Mouse (Mus musculus) neural tube, embryonic 14.5 days (tissue): ENCODE data around the gene Psen1. TPM values are rescaled to one million over a fixed set of nuclear protein-coding genes. Genes with fewer than 3 reads are reported as not detected.

ENCODE experiments used
- ATAC-seq: fragments of 200-750 bp; cut with Nextera tagmentation; 2 replicates; pipeline ENCODE4 v1.8.0; 2017; ENCODE audit warnings: low read depth, mild to moderate bottlenecking, moderate TSS enrichment, moderate library complexity
- H3K27ac ChIP-seq: fragments of 300-500 bp; sonication (generic); 2 replicates; pipeline ENCODE4 v1.5.1; 2014; ENCODE audit warnings: low read depth, mild to moderate bottlenecking, control low read depth, low read length, moderate library complexity, mixed read lengths
- H3K27me3 ChIP-seq: fragments of 300-500 bp; sonication (generic); 2 replicates; pipeline ENCODE4 v1.6.1; 2014; ENCODE audit warnings: low read length; ENCODE audit not compliant: control insufficient read depth, insufficient read depth
- H3K36me3 ChIP-seq: fragments of 300-500 bp; sonication (generic); 2 replicates; pipeline ENCODE4 v1.6.1; 2014; ENCODE audit warnings: low read length, mixed read lengths; ENCODE audit not compliant: control insufficient read depth, insufficient read depth
- H3K4me1 ChIP-seq: fragments of 300-500 bp; sonication (generic); 2 replicates; pipeline ENCODE4 v1.6.1; 2014; ENCODE audit warnings: low read length; ENCODE audit not compliant: control insufficient read depth, insufficient read depth
- H3K4me2 ChIP-seq: fragments of 300-500 bp; sonication (generic); 2 replicates; pipeline ENCODE4 v1.6.1; 2014; ENCODE audit warnings: mild to moderate bottlenecking, low read depth, low read length, control low read depth
- H3K4me3 ChIP-seq: fragments of 300-500 bp; sonication (generic); 2 replicates; pipeline ENCODE4 v1.5.1; 2014; ENCODE audit warnings: low read depth, low read length, control low read depth, mixed read lengths
- H3K9ac ChIP-seq: fragments of 300-500 bp; sonication (generic); replicated peaks from 2 replicates; pipeline ENCODE4 v1.6.1; 2014; ENCODE audit warnings: low read depth, mild to moderate bottlenecking, control low read depth, low read length, mixed read lengths
- H3K9me3 ChIP-seq: fragments of 300-500 bp; sonication (generic); 2 replicates; pipeline ENCODE4 v1.6.1; 2016; ENCODE audit warnings: low read length; ENCODE audit not compliant: control insufficient read depth
- WGBS: fragments of 180-500 bp; shearing (Covaris S2); extraction: QIAGEN DNeasy Blood & Tissue Kit; methylation state at CpG from one replicate; pipeline ENCODE4 v1.1.7; 2014; 5-methylcytosine and 5-hydroxymethylcytosine counted together
- polyA plus RNA-seq: library from polyadenylated mRNA; unstranded; fragments of >200 nt; fragmentation: Nextera tagmentation; extraction: Ambion mirVana; gene quantifications from 2 replicates; pipeline ENCODE4 v1.2.1, GENCODE M21; 2014

Psen1 gene
- polyA plus RNA-seq = 81.5 and 84.3 TPM in 2 replicates

GRCm38 (mm10) chr12:83687934-83688315, at the start of gene Psen1:
Psen1 (plus strand) TSS chr12:83688152.
- Histone ChIP-seq H3K4me2 (peak within 1 kb of the TSS; percentile 54), H3K9me3 (no peaks in the 10 kb centered on the region), H3K4me1 (peaks cover 15% of the 10 kb centered on the region; the same call in 1 of the 2 replicates), H3K27me3 (no peaks in the 10 kb centered on the region), H3K36me3 (no peaks in the 10 kb centered on the region), H3K4me3 (peak within 1 kb of the TSS; percentile 91), H3K27ac (peak within 1 kb of the TSS; percentile 95), H3K9ac (peak within 1 kb of the TSS; percentile 90)
- WGBS = under 1% methylated on average over 37 of the region's 38 CpGs
- ATAC-seq = peak; percentile 100

DNA sequence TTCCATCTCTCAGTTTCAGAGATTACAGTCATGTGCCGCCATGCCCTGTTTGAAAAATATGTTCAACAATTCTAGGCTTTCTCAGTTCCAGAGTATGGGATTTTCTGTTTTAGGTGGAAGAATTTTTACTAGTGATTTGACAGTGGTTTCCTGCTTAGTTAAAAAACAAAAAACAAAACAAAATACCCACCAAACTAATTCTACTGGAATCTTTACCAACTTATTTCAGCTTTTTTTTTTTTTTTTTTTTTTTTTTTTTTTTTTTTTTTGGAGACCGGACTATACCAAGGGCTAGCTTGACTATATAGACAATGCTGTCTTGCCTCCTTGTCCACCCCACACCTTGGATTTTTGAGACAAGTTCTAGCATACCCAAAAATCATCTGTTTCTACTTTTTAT, 46.7 kb upstream of the Psen1 start:
- 94% methylated on average over 2 of the region's 2 CpGs for WGBS
- Histone ChIP-seq H3K36me3 (peaks cover 39% of the 10 kb centered on the region), H3K9me3 (no peaks in the 10 kb centered on the region), H3K27ac (no peak overlapping the region), H3K4me3 (no peak overlapping the region), H3K9ac (no peak overlapping the region), H3K27me3 (no peaks in the 10 kb centered on the region), H3K4me1 (no peaks in the 10 kb centered on the region), H3K4me2 (no peak overlapping the region)
- no peak for ATAC-seq

- Histone ChIP-seq H3K9me3 (no peaks in the 10 kb centered on the region), H3K4me2 (no peak overlapping the region), H3K4me1 (no peaks in the 10 kb centered on the region), H3K36me3 (peaks cover 41% of the 10 kb centered on the region), H3K27ac (no peak overlapping the region), H3K27me3 (no peaks in the 10 kb centered on the region), H3K4me3 (no peak overlapping the region), H3K9ac (no peak overlapping the region)
- 96% methylated on average over 1 of the region's 1 CpGs for WGBS
- no peak for ATAC-seq
Observed at GRCm38 (mm10) chr12:83643116-83643515, 44.8 kb upstream of the Psen1 start.

DNA sequence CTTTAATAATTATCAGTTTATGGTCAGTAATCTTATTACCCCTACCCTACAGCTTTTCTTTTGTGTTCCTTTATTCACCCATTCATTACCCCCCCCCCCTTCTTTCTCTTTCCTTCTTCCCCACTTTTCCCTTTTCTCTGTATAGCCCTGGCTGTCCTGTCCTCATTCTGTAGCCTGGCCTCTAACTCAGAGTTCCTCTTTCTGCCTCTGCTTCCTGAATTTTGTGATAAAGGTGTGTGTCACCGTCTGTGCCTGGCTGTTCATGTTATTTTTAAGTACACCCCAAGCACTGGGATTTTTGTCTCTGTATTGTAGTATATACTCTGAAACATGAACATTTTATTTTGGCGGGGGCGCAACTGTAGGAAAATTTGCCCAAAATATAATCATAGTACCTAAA, 37.6 kb upstream of the Psen1 start:
- H3K27me3 ChIP-seq = no peaks in the 10 kb centered on the region
- H3K9ac ChIP-seq = no peak overlapping the region
- peaks cover 35% of the 10 kb centered on the region; the same call in 1 of the 2 replicates for H3K36me3 ChIP-seq
- 97% methylated on average over 3 of the region's 3 CpGs for WGBS
- no peak for ATAC-seq
- H3K4me2 ChIP-seq = no peak overlapping the region
- no peak overlapping the region for H3K4me3 ChIP-seq
- no peaks in the 10 kb centered on the region for H3K4me1 ChIP-seq
- H3K27ac ChIP-seq = no peak overlapping the region
- no peaks in the 10 kb centered on the region for H3K9me3 ChIP-seq

DNA sequence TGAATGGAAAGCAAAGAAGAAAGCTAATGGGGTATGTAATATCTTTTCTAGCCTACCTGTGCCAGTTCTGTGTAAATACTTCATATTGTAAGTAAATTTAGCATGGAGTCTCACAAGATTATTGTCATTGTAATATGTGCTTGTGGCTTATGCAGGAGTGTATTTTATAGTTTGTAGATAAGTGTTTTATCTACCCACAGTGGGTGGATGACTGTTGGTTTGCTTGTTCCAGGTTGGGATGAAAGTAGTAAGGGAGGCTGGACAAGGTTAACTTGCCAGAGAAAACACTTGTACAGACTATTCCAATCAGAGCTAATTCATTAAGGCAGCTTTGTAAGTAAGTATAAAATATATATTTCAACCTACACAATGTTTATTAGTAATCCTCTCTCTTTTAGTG, 36.5 kb upstream of the Psen1 start:
- H3K4me3 ChIP-seq = no peak overlapping the region
- ATAC-seq = no peak
- peaks cover 30% of the 10 kb centered on the region; the same call in 1 of the 2 replicates for H3K36me3 ChIP-seq
- no peaks in the 10 kb centered on the region for H3K27me3 ChIP-seq
- no peaks in the 10 kb centered on the region for H3K4me1 ChIP-seq
- no peak overlapping the region for H3K9ac ChIP-seq
- H3K27ac ChIP-seq = no peak overlapping the region
- H3K4me2 ChIP-seq = no peak overlapping the region
- no peaks in the 10 kb centered on the region for H3K9me3 ChIP-seq

DNA sequence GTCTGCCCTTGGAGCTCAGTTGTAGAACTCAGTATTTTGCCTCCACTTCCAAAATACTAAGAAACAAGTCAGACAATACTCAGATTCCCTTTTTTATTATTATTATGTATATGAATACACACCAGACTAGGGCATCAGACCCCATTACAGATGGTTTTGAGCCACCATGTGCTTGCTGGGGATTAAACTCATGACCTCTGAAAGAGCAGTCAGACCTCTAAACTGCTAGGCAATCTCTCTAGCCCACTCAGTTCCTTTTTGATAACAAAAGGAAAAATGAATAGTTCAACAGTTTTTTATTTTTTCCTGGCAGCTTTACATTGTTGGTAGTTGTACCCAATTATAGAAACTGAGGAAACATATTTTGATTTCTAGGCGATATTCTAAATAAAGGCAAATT, 2.5 kb upstream of the Psen1 start:
- H3K36me3 ChIP-seq = peaks cover 5% of the 10 kb centered on the region; the same call in 1 of the 2 replicates
- no peak overlapping the region for H3K4me2 ChIP-seq
- no peaks in the 10 kb centered on the region for H3K9me3 ChIP-seq
- H3K27ac ChIP-seq = no peak overlapping the region
- 98% methylated on average over 1 of the region's 1 CpGs for WGBS
- H3K4me3 ChIP-seq = no peak overlapping the region
- peaks cover 8% of the 10 kb centered on the region; the same call in 1 of the 2 replicates for H3K4me1 ChIP-seq
- no peaks in the 10 kb centered on the region for H3K27me3 ChIP-seq
- no peak for ATAC-seq
- no peak overlapping the region for H3K9ac ChIP-seq

DNA sequence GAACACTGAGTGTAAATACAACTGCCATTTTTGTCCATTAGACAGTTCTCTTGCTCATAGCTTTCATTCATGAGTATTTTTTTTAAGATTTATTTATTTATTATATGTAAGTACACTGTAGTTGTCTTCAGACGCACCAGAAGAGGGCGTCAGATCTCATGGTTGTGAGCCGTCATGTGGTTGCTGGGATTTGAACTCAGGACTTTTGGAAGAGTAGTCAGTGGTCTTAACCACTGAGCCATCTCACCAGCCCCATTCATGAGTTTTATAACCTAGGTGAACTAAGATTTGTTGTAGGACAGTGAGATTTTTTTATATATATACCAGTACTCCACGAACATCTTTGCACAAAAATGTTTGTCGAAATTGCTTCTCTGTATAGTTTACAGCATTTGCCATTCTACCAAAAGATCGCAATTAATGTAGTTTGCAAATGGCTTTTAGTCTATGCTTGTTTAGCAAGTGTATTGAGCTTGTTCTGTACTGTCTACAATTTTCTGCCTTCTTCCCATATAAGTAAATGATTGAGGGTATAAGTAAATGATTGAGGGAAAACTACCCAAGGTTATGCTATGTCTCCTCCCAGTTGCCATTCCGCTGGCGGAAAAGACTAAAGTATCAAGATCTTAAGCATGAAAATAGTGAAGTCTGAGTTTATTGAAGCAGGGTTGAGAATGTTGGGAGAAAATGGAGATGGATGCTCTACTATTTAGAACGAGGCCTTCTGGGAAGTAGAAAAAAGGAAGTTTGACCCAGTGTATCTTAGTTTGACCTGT, 1.2 kb upstream of the Psen1 start:
- Histone ChIP-seq H3K27ac (no peak overlapping the region; the same call in 1 of the 2 replicates), H3K27me3 (no peaks in the 10 kb centered on the region), H3K4me1 (peaks cover 15% of the 10 kb centered on the region; the same call in 1 of the 2 replicates), H3K9ac (no peak overlapping the region), H3K4me3 (no peak overlapping the region), H3K9me3 (no peaks in the 10 kb centered on the region), H3K36me3 (peaks cover 1% of the 10 kb centered on the region; the same call in 1 of the 2 replicates), H3K4me2 (no peak overlapping the region)
- no peak for ATAC-seq
- WGBS = 91% methylated on average over 9 of the region's 9 CpGs

DNA sequence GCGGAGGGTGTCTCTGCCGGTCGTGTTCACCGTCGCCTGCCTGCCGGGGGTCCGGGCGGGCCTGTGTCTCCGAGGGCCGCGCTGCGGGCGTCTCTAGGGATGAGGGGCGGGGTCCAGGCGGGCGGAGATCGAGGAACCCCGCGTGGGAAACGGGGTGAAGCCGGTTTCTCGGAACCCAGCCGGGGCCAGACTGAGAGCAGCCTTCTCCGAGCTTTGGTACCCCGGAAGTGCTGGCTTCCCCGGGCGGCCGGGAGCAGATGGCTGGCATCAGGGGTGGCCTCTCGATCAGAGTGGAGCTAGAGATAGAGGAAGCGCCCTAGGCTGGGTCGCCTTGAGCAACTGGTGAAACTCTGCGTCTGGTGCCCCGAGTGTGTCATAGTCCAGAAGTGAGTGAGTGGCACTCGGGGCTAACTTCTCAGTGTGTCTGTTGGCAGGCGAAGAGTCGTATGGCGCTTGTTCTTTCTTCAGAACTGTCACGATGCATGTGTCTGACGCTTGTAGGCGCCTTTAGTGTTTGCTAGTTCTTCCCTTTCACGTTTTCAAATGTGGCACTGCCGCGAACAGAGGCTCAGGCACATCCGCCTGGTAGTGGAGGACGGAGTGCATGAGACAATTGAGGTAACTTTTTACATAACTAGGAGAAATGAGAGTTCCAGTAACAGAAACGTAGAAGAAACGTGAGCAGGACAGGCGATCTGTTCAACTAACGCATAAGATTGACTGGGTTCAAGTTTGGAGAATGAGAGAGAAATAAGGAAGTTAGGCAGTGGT, 549 bp downstream of the Psen1 start:
- under 1% methylated on average over 43 of the region's 49 CpGs for WGBS
- Histone ChIP-seq H3K9me3 (no peaks in the 10 kb centered on the region), H3K27me3 (no peaks in the 10 kb centered on the region), H3K4me2 (peak overlapping the region; percentile 54), H3K4me3 (peak overlapping the region; percentile 91), H3K4me1 (peaks cover 15% of the 10 kb centered on the region; the same call in 1 of the 2 replicates), H3K9ac (peak overlapping the region; percentile 90), H3K36me3 (no peaks in the 10 kb centered on the region), H3K27ac (peak overlapping the region; percentile 95)
- ATAC-seq = peak; percentile 88

DNA sequence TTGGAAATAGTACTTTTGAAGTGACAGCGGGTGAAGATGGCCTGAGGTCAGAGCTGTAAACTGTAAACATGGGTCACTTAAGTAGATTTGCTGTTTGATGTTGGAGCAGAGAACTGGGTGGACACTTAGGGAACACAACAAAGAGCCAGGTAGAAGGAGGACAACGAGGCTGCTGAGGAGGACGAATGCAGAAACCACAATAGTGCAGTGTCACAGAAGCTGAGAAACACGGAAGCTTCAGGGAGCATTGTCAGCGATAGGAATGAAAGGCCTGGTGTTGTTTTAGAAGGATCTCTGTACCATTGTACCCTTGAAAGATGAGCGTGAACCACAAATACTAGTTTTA, 1.1 kb downstream of the Psen1 start:
- Histone ChIP-seq H3K4me2 (peak overlapping the region; percentile 54), H3K9ac (peak overlapping the region; percentile 90), H3K36me3 (no peaks in the 10 kb centered on the region), H3K4me3 (peak overlapping the region; percentile 91), H3K4me1 (peaks cover 15% of the 10 kb centered on the region; the same call in 1 of the 2 replicates), H3K27me3 (no peaks in the 10 kb centered on the region), H3K27ac (peak overlapping the region; percentile 95; the same call in 1 of the 2 replicates), H3K9me3 (no peaks in the 10 kb centered on the region)
- WGBS = 33% methylated on average over 6 of the region's 6 CpGs
- ATAC-seq = no peak
